Mouse (Mus musculus) layer of hippocampus, adult 11-12 months (tissue): ENCODE results near the gene Fzd10.
A peak's percentile ranks its signal among the peaks of the same experiment; 100 is the strongest.

Source experiments
- DNase-seq: peaks from one replicate; pipeline ENCODE4 v3.0.0; 2022; ENCODE audit warnings: low spot score

Gene Fzd10

GRCm38 (mm10) chr5:128601036-128602019 is 684 bp downstream of the Fzd10 start:
- DNase-seq, result no peak

GRCm38 (mm10) chr5:128603693-128604092 is 3.0 kb downstream of the Fzd10 start:
- no peak for DNase-seq

- DNase-seq, result no peak
Measured at GRCm38 (mm10) chr5:128606596-128606995, 6.0 kb downstream of the Fzd10 start.

- DNase-seq, result no peak
Measured at GRCm38 (mm10) chr5:128609091-128609490, 8.4 kb downstream of the Fzd10 start.

- DNase-seq, result peak; percentile 21
Measured at GRCm38 (mm10) chr5:128617621-128618020, 17.0 kb downstream of the Fzd10 start.

- no peak for DNase-seq
Measured at GRCm38 (mm10) chr5:128619987-128620386, 19.3 kb downstream of the Fzd10 start.

GRCm38 (mm10) chr5:128620408-128620807 is 19.8 kb downstream of the Fzd10 start:
- DNase-seq, result no peak

GRCm38 (mm10) chr5:128627763-128628162 is 27.1 kb downstream of the Fzd10 start:
- no peak for DNase-seq

GRCm38 (mm10) chr5:128636648-128637047 is 36.0 kb downstream of the Fzd10 start:
- DNase-seq, result no peak

GRCm38 (mm10) chr5:128637071-128638015 is 36.7 kb downstream of the Fzd10 start:
- DNase-seq, result no peak

- no peak for DNase-seq
Measured at GRCm38 (mm10) chr5:128638716-128639115, 38.1 kb downstream of the Fzd10 start.

GRCm38 (mm10) chr5:128643065-128643464 is 42.4 kb downstream of the Fzd10 start:
- no peak for DNase-seq

- no peak for DNase-seq
Measured at GRCm38 (mm10) chr5:128645720-128646119, 45.1 kb downstream of the Fzd10 start.

GRCm38 (mm10) chr5:128646286-128646685 is 45.6 kb downstream of the Fzd10 start:
- no peak for DNase-seq

- no peak for DNase-seq
Measured at GRCm38 (mm10) chr5:128647221-128647730, 46.6 kb downstream of the Fzd10 start.

GRCm38 (mm10) chr5:128649336-128649897 is 48.8 kb downstream of the Fzd10 start:
- no peak for DNase-seq
